Mouse (Mus musculus): Measurements from ENCODE around the gene Tmbim6.

Gene Tmbim6

DNA sequence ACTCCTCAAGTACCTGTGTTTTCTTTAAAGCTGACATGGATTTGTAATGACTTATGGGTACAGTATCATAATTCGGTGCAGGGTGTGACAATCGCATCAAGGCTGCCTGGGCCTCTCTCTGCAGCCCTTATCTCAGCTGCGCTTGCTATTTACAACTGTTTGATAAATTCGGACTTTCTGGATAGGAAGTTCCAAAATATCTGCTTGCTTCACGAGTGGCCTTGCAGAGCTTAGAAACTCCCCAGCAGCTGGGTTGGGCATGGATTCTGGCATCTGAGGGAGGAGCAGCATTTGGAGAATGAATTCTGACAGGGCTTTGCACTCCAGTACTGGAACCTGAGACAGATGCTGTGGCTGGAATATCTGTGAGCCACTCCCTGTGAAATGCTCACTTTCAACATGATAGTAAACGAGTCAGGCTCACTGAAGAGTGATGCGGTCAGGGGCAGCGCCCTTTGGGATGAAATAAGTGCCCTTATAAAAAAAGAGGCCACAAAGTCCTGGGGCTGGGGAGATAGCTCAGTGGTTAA lies 57.1 kb downstream of the Tmbim6 start:
- DNase-seq (ENCODE audit: low read depth, low spot score) = no peak

DNA sequence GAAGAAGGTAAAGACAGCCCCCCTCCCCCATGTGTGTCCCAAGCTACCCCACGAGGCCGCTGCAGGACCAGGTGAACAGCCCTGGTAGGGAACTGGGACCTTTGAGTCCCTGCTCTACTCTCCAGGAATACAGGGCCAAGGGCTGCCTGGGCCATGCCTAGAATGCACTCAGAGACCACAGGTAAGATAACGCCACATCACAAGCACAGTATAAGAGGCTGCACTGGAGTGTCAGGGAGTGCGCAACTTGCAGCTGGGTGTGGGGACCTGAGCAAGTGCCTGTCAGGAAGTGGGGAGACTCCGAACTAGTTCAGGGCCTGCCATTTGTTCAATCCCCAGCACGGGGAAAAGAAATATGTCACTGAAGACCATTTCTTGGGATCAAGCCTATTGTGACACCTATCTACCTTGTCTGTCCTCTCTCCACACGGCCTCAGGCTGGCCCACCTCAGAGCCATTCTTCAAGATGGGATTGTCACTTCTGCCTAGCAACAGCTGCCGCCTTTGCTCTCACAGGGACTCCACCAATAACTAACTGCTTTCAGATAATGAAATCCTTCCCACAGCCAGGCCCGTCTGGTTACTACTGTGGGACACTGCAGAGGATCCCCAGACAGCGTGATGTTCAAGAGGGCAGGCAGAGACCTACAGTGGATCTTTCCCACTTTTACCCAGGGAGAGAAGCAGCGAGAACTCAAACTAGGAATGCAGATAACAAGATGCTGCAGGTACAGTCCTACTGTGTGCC lies 60.6 kb downstream of the Tmbim6 start:
- DNase-seq (ENCODE audit: low read depth, low spot score) = no peak

DNA sequence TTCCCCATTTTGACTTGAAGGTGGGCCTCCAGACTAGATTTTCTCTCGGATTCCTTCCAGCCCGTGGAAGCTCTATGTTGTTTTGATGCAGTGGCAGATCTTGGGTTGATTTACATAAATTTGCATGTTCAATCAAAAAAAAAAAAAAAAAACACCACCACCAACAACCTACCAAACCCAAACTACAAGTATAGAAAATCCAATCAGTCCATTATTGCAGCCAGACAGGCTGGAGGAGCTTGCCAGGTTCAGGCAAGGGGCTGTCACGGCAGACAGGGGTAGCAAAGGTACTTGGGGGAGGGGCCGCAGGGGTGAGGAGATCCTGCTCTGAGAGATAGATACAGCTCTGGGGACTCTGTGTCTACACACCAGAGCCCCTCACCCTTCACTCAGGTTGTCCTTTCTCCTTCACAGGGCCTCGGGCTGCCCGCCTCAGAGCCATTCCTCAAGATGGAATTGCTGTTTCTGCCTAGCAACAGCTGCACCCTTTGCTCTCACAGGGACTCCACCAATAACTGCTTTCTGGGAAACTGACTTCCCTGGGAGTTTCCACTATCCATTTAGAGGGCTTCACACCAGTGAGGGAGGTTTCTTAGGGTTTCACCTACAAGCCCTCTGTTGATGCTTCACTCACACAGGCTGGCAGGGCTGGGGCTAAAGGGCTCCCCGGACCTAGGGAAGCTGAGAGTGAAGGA lies 62.0 kb downstream of the Tmbim6 start:
- DNase-seq (ENCODE audit: low read depth, low spot score) = no peak

DNA sequence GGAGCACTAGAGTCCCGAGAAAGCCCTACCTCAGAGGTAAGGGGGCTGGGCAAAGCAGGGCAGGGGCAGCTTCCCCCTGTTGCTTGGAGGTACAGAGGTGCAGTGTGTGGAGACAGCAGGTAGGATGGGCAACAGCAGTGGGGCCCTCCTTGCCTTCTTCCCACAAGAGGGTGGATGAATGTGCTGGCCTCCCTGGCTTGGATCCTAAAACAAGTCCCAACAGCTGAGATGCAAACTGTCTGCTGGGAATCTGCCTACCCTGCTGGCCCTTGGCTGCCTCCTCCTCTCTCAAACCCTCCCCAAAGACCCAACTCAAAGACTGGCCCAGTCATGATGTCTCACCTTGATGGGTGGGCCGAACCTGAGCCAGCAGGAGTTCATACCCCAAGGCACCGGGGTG lies 62.7 kb downstream of the Tmbim6 start:
- DNase-seq (ENCODE audit: low read depth, low spot score) = no peak

DNA sequence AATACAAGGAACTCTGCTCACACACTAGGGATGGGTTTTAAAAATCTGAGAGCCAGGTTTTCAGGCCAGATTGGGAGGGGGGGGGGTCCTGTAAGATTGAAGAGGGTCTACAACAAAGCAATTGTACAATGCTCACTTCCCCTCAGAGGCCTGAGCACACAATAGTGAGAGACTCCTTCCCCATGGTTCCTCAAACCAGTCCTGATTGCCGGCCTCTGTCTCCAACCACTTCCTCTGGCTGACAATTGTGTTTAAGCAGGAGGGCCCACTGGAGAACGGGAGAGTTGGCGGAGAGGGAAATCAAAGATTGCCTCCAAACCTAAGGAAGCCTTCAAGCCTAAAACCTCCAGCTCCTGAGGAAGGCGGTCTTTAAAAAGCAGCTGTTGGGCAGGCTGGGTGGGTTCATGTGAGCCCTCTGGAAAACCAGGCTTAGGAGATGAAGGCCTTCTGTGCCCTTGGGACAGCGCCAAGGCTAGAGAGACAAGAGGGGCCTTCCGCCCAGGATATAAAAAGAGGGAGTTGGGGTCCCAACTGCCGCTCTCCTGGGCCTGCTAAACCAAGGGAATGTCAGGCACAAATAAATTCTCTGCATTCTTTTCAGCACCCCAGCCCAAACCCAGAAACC lies 63.8 kb downstream of the Tmbim6 start:
- no peak for DNase-seq (ENCODE audit: low read depth, low spot score)

DNA sequence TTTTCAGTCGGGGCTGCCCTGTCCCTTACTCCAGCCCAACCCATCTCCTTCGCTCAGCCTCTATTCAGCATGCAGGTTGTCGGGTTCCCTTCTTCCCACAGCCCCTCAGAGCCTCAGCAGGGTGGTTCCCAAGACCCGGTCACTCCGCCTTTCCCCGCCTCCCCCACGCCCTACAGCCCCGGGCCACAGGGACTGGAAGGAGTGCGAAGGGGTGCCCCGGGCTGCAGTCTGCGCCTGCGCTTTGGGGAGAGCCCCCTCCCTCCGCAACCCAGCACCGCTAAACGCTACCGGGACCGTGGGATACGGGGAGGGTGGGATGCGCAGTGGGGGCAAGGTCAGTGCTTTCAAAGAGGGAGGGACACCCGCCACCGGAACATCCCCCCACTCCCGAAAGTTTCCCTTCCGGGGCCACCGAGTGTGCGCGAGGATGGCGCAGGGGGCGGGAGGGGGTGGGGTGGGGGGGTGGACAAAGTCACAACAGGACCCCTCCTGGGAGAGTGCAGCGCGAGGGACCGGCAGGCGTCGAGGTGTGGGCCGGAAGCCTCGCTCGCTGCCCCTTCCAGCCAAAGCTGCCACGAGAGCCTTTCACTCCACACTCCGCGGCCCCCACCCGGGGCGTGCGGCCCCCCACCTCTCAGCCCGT lies 64.4 kb downstream of the Tmbim6 start:
- peak; percentile 82 for DNase-seq (ENCODE audit: low read depth, low spot score)

DNA sequence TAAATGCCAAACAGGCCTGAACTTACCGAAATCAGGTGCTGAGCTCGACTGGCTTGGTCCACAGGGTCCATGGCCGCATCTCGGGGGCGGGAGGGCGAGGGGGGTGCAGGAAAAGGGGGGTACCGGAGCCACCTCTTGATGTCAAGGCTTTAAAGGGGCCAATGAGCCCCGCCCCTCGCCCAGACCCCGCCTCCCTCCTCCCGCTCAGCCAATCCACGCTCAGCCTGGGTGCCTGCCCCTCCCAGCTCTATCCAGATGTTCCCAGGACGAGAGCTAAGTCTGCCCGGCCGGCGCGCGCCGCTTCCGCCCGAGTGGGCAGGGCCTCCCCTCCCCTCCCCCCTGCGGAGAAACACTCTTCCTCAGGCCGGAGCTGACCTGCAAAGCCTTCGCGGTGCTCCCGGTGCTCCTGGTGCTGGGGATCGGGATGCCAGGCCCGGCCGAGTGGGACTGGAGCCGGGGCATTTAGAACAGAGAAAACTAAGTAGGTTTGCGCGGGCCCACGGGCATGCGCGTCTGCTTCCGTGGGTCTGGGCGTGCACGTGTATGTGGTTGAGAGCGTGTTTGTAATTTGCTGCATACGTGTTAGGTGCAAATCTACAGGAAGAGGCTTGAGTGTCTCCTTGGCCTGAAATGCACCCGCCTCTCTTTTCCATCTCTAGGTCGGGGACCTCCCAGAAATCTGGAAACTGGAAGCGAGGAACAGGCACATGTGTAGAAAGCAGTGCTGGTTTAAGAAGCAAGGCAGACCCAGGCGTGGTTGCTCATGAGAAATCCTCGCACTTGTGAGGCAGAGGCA lies 65.1 kb downstream of the Tmbim6 start, which contains the start of gene Nckap5l:
Nckap5l (minus strand) TSS at position 143 of the 796 bp plus-strand sequence.
- peak; percentile 96 for DNase-seq (ENCODE audit: low read depth, low spot score)
